Mouse (Mus musculus) lung, postnatal 0 days (tissue): Measurements from ENCODE around the gene Abcg8.

Experiments used
- CTCF ChIP-seq: IDR thresholded peaks from 2 replicates; pipeline ENCODE4 v1.5.1; 2016; ENCODE audit warnings: antibody characterized with exemption, mild to moderate bottlenecking
- EP300 ChIP-seq: IDR thresholded peaks from 2 replicates; pipeline ENCODE4 v1.6.1; 2016; ENCODE audit warnings: antibody characterized with exemption, mild to moderate bottlenecking, control low read depth

DNA sequence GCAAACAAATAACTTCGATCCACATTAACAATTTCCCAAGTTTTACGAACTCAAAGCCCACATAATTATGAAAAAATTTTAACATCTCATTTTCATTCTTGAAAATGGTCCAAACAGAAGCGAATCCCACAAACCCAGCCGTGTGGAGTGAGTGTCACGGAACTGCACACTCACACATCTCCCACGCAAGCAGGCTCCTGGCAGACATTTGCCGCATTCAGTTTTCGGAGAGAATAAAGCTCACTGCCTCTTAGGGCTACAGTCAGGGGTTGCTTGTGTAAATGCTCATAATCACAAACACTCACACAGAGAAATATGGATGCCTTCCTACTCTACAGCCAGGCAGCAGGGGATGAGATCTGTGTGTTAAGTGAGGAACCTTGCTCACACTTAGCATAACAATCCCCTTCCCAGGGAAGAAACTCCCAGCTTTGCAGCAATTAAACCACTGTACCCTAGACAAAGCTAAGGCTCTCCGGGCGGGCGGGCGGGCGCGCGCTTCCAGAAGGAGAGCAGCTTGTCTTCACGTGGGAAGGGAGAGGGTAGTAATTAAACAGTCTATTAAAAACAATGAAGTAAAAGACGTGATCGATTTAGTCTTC is 37.6 kb downstream of the Abcg8 start:
- no peak for TF ChIP-seq EP300
- TF ChIP-seq CTCF = no peak
